ENCODE assay signal across 20 mouse cellular contexts in genomic region chr5:146571830-146572734, GRCm38 (mm10). TPM values are rescaled to one million over a fixed set of nuclear protein-coding genes. Genes with fewer than 3 reads are reported as not detected.
DNase-seq lines count a peak whose midpoint lies in the region; ATAC-seq and TF ChIP-seq lines count a peak whose summit lies in the region.
"Not testable (repeated sequence)": the region's sequence is repeated elsewhere in the genome, so short reads cannot be mapped to it uniquely, and the experiment has no call there.
"Had no signal": no experiment of that assay in that cellular context is flagged by ENCODE, and none has a peak within 500 bp of the region (broad histone marks: within the 10 kb centered on the region; RNA-seq: fewer than 3 reads in every experiment).

No protein-coding gene starts in this region.

- H3K36me3 ChIP-seq in forebrain, embryonic 14.5 days (ENCODE audit: control insufficient read depth, insufficient read depth, low read length); heart, adult 2 months (ENCODE audit: control insufficient read depth, insufficient read depth, low read length); midbrain, embryonic 13.5 days: not testable (repeated sequence)

- H3K27ac ChIP-seq in forebrain, embryonic 14.5 days (ENCODE audit: low read depth, low read length): 0 out of 2 replicates have a peak overlapping the region, but pooled peaks have one; percentile 9
- peak overlapping the region; percentile 28; the same call in 1 of the 2 replicates for H3K27ac ChIP-seq in heart, adult 2 months
- H3K27ac ChIP-seq in midbrain, embryonic 13.5 days: not testable (repeated sequence)

- WGBS in forebrain, embryonic 14.5 days: 32% methylated on average over 6 of the region's 6 CpGs
- WGBS in heart, adult 2 months: 37% methylated on average over 6 of the region's 6 CpGs
- 65% methylated on average over 6 of the region's 6 CpGs for WGBS in midbrain, embryonic 13.5 days

- TF ChIP-seq EP300 in heart, adult 2 months (IDR thresholded peaks at IDR 0.05; ENCODE audit: insufficient read depth, low read depth, low read length): not testable (repeated sequence)

- H3K9me3 ChIP-seq in forebrain, embryonic 14.5 days (replicated peaks; ENCODE audit: control insufficient read depth, low read length); midbrain, embryonic 13.5 days: not testable (repeated sequence)

- peak; percentile 89 for DNase-seq in brain, embryonic 14.5 days (ENCODE audit: low read depth)
- peak; percentile 86 for DNase-seq in forebrain, embryonic 14.5 days (ENCODE audit: low spot score)
- peak; percentile 41 to 53 for DNase-seq in heart, adult 2 months
- DNase-seq in heart, postnatal 4 days: peak; percentile 62
- peak; percentile 12 for DNase-seq in kidney, adult 9 months
- DNase-seq in layer of hippocampus, postnatal 14 days (ENCODE audit: low spot score in 2 of 2): peak; percentile 74 to 88
- peak; percentile 86 to 88 for DNase-seq in right cerebral cortex, postnatal 10 days (ENCODE audit: low spot score in 2 of 2)

- not testable (repeated sequence) for TF ChIP-seq POLR2A in brain, embryonic 14.5 days (IDR thresholded peaks at IDR 0.05; ENCODE audit: borderline replicate concordance, extremely low read depth, insufficient read depth, insufficient read length, poor library complexity, severe bottlenecking); heart, adult 2 months (IDR thresholded peaks at IDR 0.05; ENCODE audit: insufficient read depth, low read depth, low read length)

- H3K4me1 ChIP-seq in forebrain, embryonic 14.5 days (ENCODE audit: control insufficient read depth, insufficient read depth, low read length); heart, adult 2 months (ENCODE audit: control insufficient read depth, insufficient read depth, low read length); midbrain, embryonic 13.5 days (replicated peaks): not testable (repeated sequence)

- intact Hi-C loops in heart, adult 2 months (cut with DNase I): not testable (repeated sequence)

- H3K4me2 ChIP-seq in forebrain, embryonic 14.5 days (ENCODE audit: low read length); midbrain, embryonic 13.5 days (replicated peaks): not testable (repeated sequence)

- H3K9ac ChIP-seq in forebrain, embryonic 14.5 days (ENCODE audit: low read length); heart, adult 2 months (ENCODE audit: low read depth, low read length); midbrain, embryonic 13.5 days (replicated peaks): not testable (repeated sequence)

- not testable (repeated sequence) for H3K27me3 ChIP-seq in forebrain, embryonic 14.5 days (replicated peaks; ENCODE audit: control insufficient read depth, insufficient read depth, low read length); heart, adult 2 months (ENCODE audit: control insufficient read depth, insufficient read depth, low read length); midbrain, embryonic 13.5 days

- peak; percentile 97 for ATAC-seq in forebrain, embryonic 14.5 days
- ATAC-seq in midbrain, embryonic 13.5 days: peak; percentile 53

- H3K79me2 ChIP-seq in heart, adult 2 months (replicated peaks; ENCODE audit: control insufficient read depth, insufficient read depth, low read length): not testable (repeated sequence)

- not testable (repeated sequence) for H3K4me3 ChIP-seq in forebrain, embryonic 14.5 days (ENCODE audit: low read depth, low read length); heart, adult 2 months; midbrain, embryonic 13.5 days (replicated peaks)

- TF ChIP-seq CTCF in brain, embryonic 14.5 days (IDR thresholded peaks at IDR 0.05; ENCODE audit: borderline replicate concordance, extremely low read depth, insufficient read depth, insufficient read length); heart, adult 2 months (IDR thresholded peaks at IDR 0.05): not testable (repeated sequence)

RNA-seq across cellular contexts. Expression of gene Gpr12, which starts 13.0 kb away (rescaled TPM):
- polyA plus RNA-seq in brain, embryonic 14.5 days (2012; rRNA removed): 17.9 and 19.2 TPM in 2 replicates
- polyA plus RNA-seq in forebrain, embryonic 14.5 days (2014; fragmentation: Nextera tagmentation; extraction: Ambion mirVana): 13.3 and 20.3 TPM in 2 replicates
- not detected for total RNA-seq in heart, adult 2 months (2021)
- polyA plus RNA-seq in heart, adult 2 months (2012; rRNA removed): 0.27 TPM in 1 of 2 replicates, not detected in the other
- not detected for total RNA-seq in heart, postnatal 4 days (2021)
- 10 to 100 TPM; 37.2 to 47.1 TPM for total RNA-seq in layer of hippocampus, postnatal 14 days (2021)
- polyA plus RNA-seq in midbrain, embryonic 13.5 days (2015; fragmentation: Nextera tagmentation; extraction: Ambion mirVana): 6.7 and 6.8 TPM in 2 replicates
- total RNA-seq: adrenal gland, postnatal 25 days; common myeloid progenitor, adult 5-6 weeks; gastrocnemius, adult 2 months had no signal
- polyA plus RNA-seq: activated CD4-positive, CD25-positive, alpha-beta regulatory T cell, adult 4 months; small intestine, adult 2 months; urinary bladder, adult 2 months had no signal

RNA-seq across cellular contexts. Expression of gene Gm3415, which starts 16.1 kb away (rescaled TPM):
- polyA plus RNA-seq in brain, embryonic 14.5 days (2012; rRNA removed): not detected in 2 replicates
- polyA plus RNA-seq in forebrain, embryonic 14.5 days (2014; fragmentation: Nextera tagmentation; extraction: Ambion mirVana): not detected in 2 replicates
- not detected for total RNA-seq in heart, adult 2 months (2021)
- polyA plus RNA-seq in heart, adult 2 months (2012; rRNA removed): not detected in 2 replicates
- total RNA-seq in heart, postnatal 4 days (2021): not detected
- not detected for total RNA-seq in layer of hippocampus, postnatal 14 days (2021)
- not detected in 2 replicates for polyA plus RNA-seq in midbrain, embryonic 13.5 days (2015; fragmentation: Nextera tagmentation; extraction: Ambion mirVana)
- total RNA-seq: adrenal gland, postnatal 25 days; common myeloid progenitor, adult 5-6 weeks; gastrocnemius, adult 2 months had no signal
- polyA plus RNA-seq: activated CD4-positive, CD25-positive, alpha-beta regulatory T cell, adult 4 months; embryonic facial prominence, embryonic 13.5 days; heart, embryonic 10.5 days; hindbrain, embryonic 12.5 days; kidney, embryonic 14.5 days; limb, embryonic 15.5 days; liver, postnatal 0 days; small intestine, adult 2 months; urinary bladder, adult 2 months had no signal

RNA-seq across cellular contexts. Expression of gene Gm3409, which starts 34.6 kb away (rescaled TPM):
- not detected in 2 replicates for polyA plus RNA-seq in brain, embryonic 14.5 days (2012; rRNA removed)
- not detected in 2 replicates for polyA plus RNA-seq in forebrain, embryonic 14.5 days (2014; fragmentation: Nextera tagmentation; extraction: Ambion mirVana)
- not detected for total RNA-seq in heart, adult 2 months (2021)
- not detected in 2 replicates for polyA plus RNA-seq in heart, adult 2 months (2012; rRNA removed)
- total RNA-seq in heart, postnatal 4 days (2021): not detected
- total RNA-seq in layer of hippocampus, postnatal 14 days (2021): not detected
- not detected in 2 replicates for polyA plus RNA-seq in midbrain, embryonic 13.5 days (2015; fragmentation: Nextera tagmentation; extraction: Ambion mirVana)
- total RNA-seq: adrenal gland, postnatal 25 days; common myeloid progenitor, adult 5-6 weeks; gastrocnemius, adult 2 months had no signal
- polyA plus RNA-seq: activated CD4-positive, CD25-positive, alpha-beta regulatory T cell, adult 4 months; embryonic facial prominence, embryonic 13.5 days; heart, embryonic 10.5 days; hindbrain, embryonic 12.5 days; kidney, embryonic 14.5 days; limb, embryonic 15.5 days; liver, postnatal 0 days; small intestine, adult 2 months; urinary bladder, adult 2 months had no signal

RNA-seq across cellular contexts. Expression of gene Gm3404, which starts 46.5 kb away (rescaled TPM):
- not detected in 2 replicates for polyA plus RNA-seq in brain, embryonic 14.5 days (2012; rRNA removed)
- not detected in 2 replicates for polyA plus RNA-seq in forebrain, embryonic 14.5 days (2014; fragmentation: Nextera tagmentation; extraction: Ambion mirVana)
- total RNA-seq in heart, adult 2 months (2021): not detected
- not detected in 2 replicates for polyA plus RNA-seq in heart, adult 2 months (2012; rRNA removed)
- total RNA-seq in heart, postnatal 4 days (2021): not detected
- total RNA-seq in layer of hippocampus, postnatal 14 days (2021): not detected
- polyA plus RNA-seq in midbrain, embryonic 13.5 days (2015; fragmentation: Nextera tagmentation; extraction: Ambion mirVana): not detected in 2 replicates
- total RNA-seq: adrenal gland, postnatal 25 days; common myeloid progenitor, adult 5-6 weeks; gastrocnemius, adult 2 months had no signal
- polyA plus RNA-seq: activated CD4-positive, CD25-positive, alpha-beta regulatory T cell, adult 4 months; embryonic facial prominence, embryonic 13.5 days; heart, embryonic 10.5 days; hindbrain, embryonic 12.5 days; kidney, embryonic 14.5 days; limb, embryonic 15.5 days; liver, postnatal 0 days; small intestine, adult 2 months; urinary bladder, adult 2 months had no signal

RNA-seq across cellular contexts. Expression of gene Gm3402, which starts 58.2 kb away (rescaled TPM):
- not detected in 2 replicates for polyA plus RNA-seq in brain, embryonic 14.5 days (2012; rRNA removed)
- polyA plus RNA-seq in forebrain, embryonic 14.5 days (2014; fragmentation: Nextera tagmentation; extraction: Ambion mirVana): not detected in 2 replicates
- total RNA-seq in heart, adult 2 months (2021): not detected
- not detected in 2 replicates for polyA plus RNA-seq in heart, adult 2 months (2012; rRNA removed)
- not detected for total RNA-seq in heart, postnatal 4 days (2021)
- total RNA-seq in layer of hippocampus, postnatal 14 days (2021): not detected
- not detected in 2 replicates for polyA plus RNA-seq in midbrain, embryonic 13.5 days (2015; fragmentation: Nextera tagmentation; extraction: Ambion mirVana)
- total RNA-seq: adrenal gland, postnatal 25 days; common myeloid progenitor, adult 5-6 weeks; gastrocnemius, adult 2 months had no signal
- polyA plus RNA-seq: activated CD4-positive, CD25-positive, alpha-beta regulatory T cell, adult 4 months; embryonic facial prominence, embryonic 13.5 days; heart, embryonic 10.5 days; hindbrain, embryonic 12.5 days; kidney, embryonic 14.5 days; limb, embryonic 15.5 days; liver, postnatal 0 days; small intestine, adult 2 months; urinary bladder, adult 2 months had no signal

Comparison
In these comparisons a context has a peak if more than half of its experiments do, and no peak if none do; other contexts are left out.
1. DNase-seq: peak in every context shown above with its lines; median percentile 89 in brain, embryonic 14.5 days; 87 in right cerebral cortex, postnatal 10 days; 86 in forebrain, embryonic 14.5 days; 81 in layer of hippocampus, postnatal 14 days; 62 in heart, postnatal 4 days; 47 in heart, adult 2 months; 12 in kidney, adult 9 months.